Mouse (Mus musculus) adrenal gland, adult 8-10 months (tissue): ENCODE measurements around the gene Zglp1. TPM values are rescaled to one million over a fixed set of nuclear protein-coding genes. Genes with fewer than 3 reads are reported as not detected.
"Not testable (repeated sequence)": the region's sequence is repeated elsewhere in the genome, so short reads cannot be mapped to it uniquely, and the experiment has no call there.

Experiments used
- DNase-seq: peaks from one replicate; pipeline ENCODE4 v3.0.0; 2022
- total RNA-seq, 4 experiments: library from RNA; stranded (reverse); gene quantifications; 2 replicates each; pipeline ENCODE4 v1.2.4; 2022

Zglp1 gene
- total RNA-seq, 4 experiments from 2014 or later: 0.70 TPM; not detected in 3

DNA sequence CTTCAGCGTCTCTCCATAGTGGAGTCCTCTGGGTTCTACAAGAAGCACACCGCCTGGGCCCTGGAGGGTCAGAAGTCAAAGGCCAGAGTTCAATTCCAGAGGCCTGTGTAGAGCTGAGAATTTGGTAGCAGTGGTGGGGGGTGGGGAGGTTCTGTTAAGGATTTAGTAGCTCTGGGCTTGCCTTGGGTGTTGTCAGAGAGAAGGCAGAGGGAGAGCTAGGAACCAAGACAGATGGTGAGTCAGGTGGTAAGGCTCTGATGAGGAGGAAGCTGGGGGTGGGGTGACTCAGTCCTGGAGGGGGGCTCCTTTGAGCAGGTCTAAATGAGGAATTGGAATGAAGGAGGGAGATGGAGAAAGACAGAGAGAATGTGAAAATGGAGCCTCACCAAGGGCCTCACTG, 4.0 kb downstream of the Zglp1 start:
- DNase-seq: no peak

DNA sequence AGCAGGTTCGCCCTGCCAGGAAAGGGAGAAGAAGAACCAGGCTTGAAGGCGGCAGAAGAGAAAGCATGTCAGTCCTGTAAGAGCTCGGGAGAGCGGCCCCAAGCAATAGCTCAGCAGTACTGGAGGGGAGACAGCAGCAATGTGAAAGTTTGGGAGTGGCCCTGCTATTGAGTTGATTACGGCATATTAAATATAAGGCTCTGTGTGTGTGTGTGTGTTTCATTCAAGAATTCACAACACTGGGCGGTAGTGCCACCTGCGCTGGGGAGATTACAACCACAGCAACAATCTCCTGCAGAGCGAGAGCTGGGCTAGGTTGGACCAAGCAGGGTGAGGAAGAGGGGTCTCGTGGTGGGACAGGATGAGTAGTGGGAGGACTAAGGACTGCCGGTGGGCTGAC, 15.3 kb downstream of the Zglp1 start:
- no peak for DNase-seq

DNA sequence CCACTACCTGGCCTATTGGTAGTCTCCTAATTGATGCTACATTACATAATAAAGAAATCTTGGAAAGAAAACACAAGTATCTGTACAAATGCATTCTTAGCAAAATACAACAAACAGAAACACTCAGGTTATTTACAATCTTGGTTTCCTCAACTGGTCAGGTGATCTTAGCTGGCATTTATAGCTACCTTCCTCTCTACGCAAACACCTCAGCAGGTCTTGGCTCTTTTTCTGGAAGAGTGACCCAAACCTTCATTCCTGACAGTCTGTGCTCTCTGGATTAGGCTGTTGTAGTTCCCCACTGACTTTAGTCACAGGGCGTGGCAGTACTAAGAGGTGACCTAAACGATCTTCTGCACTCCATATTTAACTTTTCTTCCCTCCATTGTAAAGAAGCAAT, 21.7 kb downstream of the Zglp1 start:
- no peak for DNase-seq

DNA sequence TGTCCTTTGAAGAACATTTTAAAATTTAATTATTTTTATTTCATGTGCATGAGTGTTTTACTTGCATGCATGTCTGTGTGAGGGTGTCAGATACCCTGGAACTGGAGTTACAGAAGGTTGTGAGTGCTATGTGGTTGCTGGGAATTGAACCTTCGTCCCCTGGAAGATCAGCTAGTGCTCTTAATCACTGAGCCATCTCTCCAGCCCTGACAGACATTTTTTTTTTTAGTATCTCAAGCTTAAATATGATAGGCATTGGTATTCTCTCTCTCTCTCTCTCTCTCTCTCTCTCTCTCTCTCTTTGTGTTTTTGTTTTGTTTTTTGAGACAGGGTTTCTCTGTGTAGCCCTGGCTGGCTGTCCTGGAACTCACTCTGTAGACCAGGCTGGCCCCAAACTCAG, 22.1 kb downstream of the Zglp1 start:
- DNase-seq: not testable (repeated sequence)

DNA sequence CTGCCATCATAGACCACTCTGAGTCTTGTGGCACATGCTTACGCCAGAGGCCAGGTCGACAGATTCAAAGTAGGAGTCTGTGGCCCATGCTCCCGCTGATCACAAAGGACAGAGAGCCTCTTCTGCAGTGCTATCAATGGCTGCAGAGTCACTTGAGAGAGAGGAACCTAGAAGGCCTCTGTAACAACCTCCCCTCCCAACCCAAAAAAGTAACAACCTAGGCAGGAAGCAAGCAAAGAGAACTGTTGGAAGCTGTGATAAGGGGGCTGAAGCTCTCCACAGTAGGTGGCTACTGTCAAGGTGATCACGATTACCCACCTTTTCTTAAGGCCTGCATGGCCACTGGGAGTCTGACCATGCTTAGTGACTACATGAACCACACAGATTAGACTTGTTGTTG, 23.3 kb downstream of the Zglp1 start:
- no peak for DNase-seq

DNA sequence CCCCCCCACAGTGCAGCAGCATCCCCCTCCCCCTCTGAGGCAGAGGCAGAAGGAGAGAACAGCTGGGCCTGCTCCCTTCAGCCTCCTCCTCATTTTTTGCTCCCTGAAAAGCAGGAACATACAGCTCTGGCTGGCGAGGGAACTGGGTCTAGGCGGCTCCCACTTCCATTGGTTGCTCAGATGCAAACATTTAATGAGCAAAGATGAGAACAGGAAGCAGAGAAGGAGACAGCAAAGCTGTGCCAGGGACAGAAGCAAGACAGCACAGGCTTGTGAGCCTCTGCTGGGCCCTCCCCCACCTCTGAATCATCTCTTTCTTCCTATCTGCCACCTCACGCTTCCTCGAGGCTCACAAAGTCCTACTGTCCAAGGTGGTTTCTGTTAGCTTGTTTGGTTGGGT, 25.6 kb downstream of the Zglp1 start:
- no peak for DNase-seq

DNA sequence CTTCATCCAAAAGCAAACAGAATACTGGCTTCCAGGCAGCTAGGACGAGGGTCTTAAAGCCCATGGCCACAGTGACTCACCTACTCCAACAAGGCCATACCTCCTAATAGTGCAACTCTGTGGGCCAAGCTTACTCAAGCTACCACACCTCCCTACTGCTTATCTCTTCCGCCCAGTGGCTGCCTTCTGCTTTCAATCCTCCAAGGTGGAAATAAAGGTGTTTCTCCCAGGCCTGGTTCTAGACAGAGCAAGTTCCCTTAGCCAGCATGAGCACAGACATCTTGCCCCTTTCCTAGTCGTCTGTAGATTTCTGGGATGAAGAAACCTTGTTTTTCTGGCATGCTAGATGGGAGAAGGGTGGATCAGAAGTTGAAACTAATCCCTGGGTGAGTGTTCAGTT, 27.1 kb downstream of the Zglp1 start:
- DNase-seq: no peak

DNA sequence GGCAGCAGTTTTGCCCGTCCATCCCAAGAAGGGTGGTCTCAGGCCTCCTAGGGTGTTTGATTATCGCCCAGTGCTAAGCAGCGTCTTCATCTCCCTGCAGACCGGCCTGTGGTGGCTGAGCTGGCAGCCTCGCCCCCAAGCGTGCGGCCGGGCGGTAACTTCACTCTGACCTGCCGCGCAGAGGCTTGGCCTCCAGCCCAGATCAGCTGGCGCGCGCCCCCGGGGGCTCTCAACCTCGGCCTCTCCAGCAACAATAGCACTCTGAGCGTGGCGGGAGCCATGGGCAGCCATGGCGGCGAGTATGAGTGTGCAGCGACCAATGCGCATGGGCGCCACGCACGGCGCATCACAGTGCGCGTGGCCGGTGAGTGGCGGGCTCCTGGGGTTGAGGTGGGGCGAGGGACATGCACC, 29.4 kb downstream of the Zglp1 start:
- no peak for DNase-seq

DNA sequence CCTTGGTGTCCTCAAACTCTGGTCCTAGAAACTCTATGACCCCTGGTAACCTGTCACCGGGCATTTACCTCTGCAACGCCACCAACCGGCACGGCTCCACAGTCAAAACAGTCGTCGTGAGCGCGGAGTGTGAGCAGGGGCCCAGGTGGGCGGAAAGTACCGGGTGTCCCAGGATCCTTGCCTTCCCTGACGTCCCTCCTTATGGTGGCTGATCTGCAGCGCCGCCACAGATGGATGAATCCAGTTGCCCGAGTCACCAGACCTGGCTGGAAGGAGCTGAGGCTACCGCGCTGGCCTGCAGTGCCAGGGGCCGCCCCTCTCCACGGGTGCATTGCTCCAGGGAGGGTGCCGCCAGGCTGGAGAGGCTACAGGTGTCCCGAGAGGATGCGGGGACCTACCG, 30.2 kb downstream of the Zglp1 start:
- DNase-seq: no peak

DNA sequence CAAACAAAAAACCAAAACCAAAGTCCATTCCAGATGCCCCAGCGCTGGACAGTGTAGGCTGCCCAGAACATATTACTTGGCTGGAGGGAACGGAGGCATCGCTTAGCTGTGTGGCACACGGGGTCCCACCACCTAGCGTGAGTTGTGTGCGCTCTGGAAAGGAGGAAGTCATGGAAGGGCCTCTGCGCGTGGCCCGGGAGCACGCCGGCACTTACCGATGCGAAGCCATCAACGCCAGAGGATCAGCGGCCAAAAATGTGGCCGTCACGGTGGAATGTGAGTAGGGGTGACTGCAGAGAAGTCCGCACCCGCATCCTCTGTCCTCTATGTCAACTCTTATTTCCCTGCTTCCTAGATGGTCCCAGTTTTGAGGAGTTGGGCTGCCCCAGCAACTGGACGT, 30.7 kb downstream of the Zglp1 start:
- no peak for DNase-seq

DNA sequence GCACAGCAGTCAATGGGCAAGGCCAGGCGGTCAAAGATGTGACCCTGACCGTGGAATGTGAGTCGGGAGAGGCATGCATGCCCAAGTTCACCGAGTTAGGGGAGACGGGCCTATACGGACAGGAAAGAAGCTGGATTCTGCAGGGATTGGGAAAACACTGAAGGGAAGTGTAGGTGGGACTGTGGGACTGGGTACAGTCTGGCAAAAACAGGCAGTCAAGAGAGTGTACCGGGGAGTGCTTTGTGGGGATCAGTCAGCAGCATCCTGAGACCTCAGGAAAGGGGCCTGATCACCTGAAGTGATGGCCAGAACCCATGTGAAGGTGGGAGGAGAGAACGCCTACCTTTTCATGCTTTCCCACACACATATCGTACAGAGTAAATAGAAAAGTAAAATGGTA, 31.3 kb downstream of the Zglp1 start:
- no peak for DNase-seq

DNA sequence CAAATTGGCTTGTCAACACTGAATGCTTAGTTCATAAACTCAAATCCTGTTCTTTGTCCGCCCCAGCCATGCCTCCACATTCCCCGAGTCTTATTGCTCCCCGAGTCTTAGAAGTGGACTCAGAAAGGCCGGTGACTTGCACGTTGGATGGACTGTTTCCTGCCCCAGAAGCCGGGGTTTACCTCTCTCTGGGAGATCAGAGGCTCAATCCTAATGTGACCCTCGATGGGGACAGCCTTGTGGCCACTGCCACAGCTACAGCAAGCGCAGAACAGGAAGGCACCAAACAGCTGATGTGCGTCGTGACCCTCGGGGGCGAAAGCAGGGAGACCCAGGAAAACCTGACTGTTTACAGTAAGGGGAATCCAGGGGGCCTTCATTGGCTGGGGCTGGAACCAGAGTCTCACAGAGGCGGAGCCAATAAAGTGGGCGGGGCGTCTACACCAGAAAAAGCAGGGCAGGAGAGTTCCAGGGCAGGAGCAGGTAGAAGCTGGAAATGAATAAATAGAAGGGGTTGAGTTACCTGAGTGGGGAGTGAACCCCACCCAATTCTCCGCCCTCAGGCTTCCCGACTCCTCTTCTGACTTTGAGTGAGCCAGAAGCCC, 32.3 kb downstream of the Zglp1 start:
- DNase-seq: no peak

DNA sequence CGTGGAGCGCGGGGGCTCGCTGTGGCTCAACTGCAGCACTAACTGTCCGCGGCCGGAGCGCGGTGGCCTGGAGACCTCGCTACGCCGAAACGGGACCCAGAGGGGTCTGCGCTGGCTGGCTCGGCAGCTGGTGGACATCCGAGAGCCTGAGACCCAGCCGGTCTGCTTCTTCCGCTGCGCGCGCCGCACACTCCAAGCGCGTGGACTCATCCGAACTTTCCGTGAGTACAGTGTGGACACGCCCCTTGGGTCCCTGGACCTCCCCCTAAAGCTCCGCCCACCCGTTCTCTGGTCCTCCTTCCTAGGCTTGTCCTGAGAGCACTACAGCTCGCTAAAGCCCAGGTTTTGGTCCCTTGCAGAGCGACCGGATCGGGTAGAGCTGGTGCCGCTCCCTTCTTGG, 33.8 kb downstream of the Zglp1 start:
- DNase-seq: peak; percentile 83

DNA sequence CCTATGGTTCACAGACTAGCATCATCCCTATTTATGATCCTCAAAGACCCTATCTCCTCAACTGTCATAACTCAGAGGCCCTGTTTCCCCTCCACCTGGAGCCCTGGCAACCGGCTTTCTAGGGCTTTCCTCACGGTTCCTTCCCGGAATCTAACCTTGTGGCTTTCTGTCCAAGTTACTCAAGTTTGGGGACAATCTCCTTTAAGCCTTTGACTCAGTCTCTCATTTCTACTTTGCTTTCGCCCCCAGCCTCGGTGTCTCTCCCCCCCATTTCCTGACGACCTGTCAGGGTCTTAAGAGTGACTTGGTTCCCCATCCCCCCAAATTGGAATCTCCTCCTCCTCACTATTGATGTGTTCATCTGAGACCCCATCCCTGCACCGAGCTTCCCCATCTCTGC, 34.4 kb downstream of the Zglp1 start:
- DNase-seq: no peak

DNA sequence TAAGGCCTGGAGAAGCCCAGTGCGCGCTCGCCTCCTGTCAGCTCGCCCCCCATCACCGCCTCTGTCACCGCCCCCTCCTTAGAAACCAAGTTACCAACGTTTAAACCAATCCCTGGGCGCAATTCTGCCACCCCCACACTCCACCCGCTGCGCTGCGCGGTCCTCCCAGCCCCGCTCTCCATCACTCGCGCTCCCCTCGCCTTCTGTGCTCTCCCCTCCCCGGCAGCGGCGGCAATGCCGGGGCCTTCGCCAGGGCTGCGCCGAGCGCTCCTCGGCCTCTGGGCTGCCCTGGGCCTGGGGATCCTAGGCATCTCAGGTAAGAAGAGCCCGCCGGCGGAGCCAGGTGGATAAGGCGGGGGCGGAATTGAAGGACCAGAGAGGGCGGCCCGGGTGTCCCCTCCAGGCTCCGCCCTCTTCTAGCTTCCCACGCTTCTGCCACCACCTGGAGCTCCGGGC, 35.0 kb downstream of the Zglp1 start, which contains the start of gene Icam5:
Icam5 (plus strand) TSS at position 178 of the 456 bp plus-strand sequence.
- no peak for DNase-seq

DNA sequence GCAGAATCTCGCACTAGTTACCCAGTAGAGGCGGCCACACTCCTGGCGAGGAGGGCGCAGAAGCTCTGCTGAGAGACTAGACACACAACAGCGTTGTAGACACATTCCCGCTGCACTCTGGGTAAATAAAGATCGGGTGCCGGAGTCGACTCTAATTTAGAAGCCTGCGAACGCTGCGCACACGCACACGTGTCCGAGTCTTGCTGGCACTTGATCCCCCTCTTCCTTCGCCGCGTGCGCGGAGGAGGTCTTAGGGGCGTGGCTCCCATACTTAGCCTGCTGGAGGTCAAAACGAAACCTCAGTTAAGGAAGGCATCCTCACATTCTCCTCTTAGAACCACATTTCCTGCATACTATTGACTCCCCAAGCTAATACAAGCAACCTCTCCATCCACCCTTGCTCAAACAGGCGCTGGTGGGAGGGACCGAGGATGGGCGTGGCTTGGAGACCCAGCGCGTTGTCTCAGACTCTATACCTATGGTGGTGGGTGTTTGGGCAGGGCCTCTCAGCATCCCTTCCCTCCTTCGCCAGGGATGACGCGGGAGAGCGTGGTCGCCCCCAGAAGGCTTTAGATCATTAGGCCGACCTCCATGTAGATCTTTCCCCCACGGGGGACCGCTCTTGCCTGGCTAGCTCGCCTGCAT, 35.5 kb downstream of the Zglp1 start:
- peak; percentile 62 for DNase-seq

DNA sequence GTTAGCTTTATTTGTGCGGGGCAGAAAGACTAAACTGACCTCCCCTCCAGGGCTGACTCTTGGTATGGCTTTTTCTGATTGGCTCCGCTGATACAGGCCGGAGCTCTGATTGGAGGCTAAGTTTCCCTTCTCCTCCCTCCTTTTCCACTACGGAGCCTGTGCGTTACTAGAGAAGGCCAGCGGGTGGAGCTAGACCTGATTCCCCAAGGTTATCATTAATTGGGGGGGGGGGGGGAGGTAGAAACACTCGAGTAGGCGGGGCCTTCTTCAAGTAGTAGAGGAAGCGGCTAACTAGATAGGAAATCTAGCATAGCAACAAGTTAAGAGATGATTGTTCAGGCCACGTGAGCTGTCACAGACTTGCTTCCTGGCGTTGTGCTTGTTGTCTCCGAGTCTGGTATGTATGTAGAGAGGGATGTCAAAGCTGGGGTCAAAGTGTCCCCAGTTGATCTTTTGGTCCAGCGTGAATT, 36.1 kb downstream of the Zglp1 start:
- DNase-seq: peak; percentile 87

DNA sequence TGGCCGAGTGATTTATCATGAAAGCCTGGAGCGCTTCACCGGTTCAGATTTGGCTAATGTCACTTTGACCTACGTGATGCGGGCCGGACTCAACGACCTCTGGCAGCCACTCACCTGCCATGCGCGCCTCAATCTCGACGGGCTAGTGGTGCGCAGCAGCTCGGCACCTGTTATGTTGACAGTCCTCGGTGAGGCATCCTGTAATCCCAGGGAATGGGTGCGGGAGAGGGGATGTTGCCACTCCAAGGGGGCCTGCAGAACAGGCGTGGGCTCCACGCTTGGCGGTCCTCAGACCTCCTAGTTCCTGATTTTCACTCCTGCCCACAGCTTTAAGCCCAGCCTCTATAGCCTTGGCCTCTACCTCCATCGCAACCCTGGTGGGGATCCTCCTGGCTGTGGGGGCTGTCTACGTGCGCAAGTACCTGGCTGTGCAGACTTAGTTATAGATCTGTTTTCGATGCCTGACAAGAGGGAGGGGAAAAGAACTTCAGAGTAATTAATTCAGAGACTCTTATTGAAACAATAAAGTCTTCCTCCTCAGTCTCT, 36.8 kb downstream of the Zglp1 start:
- no peak for DNase-seq

DNA sequence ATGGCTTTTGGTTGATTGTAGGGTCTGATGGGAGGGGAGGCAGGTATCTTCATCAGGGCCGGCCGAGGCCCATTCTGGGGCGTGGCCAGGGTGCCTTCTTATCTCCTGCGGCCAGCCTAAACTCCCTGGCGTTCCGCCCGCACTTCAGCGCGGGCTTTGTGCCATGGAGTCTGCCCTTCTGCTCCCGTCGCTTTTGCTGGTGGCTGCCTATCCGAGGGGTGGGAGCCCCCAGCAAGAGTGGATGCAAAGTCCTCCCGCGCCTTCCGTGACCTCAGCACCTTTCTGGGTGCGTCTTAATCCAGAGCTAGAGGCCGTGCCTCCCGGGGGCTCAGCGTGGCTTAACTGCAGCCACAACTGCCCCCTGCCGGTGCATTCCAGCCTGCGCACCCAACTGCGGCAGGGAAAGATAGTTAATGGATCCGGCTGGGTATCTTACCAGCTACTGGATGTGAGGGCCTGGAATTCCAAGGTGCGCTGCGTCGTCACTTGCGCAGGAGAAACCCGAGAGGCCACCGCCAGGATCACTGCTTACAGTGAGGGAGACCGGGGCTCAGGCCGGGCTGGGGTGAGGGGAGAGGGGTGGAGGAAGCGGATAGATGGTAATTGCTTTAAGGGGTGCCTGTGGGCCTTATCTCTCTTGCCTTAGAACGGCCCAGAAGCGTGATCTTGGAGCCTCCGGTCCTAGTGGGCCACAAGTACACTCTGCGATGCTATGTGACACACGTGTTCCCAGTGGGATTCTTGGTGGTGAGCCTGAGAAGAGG, 37.4 kb downstream of the Zglp1 start, which contains the start of gene Icam4:
Icam4 (plus strand) TSS at position 83 of the 764 bp plus-strand sequence.
- DNase-seq: peak; percentile 75

DNA sequence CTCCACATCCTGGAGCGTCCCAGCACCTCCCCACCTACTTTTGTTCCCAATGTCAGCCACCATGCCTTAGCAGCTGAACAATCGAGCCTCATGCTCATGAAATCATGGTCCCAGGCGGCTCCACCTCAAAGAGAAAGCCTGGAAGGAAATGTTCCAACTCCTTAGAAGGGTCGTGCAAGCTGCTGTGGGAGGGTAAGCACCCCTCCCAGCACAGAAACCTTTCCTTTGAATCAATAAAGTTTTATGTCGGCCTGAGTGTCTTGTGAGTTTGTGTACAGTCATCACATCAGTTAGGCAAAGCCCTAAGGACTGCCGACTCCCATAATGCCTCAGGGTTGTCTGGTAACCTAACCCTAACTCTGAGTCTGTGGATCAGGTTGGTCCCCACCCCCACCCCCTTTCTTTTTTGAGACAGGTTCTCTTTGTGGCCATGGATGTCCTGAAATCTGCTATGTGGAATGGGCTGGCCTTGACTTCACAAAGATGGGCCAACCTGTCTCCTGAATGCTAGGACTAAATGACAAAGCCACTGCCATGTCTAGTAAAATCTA, 38.3 kb downstream of the Zglp1 start:
- DNase-seq: no peak

DNA sequence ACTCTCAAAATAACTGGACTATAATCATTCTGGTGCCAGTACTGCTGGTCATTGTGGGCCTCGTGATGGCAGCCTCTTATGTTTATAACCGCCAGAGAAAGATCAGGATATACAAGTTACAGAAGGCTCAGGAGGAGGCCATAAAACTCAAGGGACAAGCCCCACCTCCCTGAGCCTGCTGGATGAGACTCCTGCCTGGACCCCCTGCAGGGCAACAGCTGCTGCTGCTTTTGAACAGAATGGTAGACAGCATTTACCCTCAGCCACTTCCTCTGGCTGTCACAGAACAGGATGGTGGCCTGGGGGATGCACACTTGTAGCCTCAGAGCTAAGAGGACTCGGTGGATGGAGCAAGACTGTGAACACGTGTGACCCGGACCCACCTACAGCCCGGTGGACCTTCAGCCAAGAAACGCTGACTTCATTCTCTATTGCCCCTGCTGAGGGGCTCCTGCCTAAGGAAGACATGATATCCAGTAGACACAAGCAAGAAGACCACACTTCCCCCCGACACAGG, 39.1 kb downstream of the Zglp1 start:
- DNase-seq: no peak

DNA sequence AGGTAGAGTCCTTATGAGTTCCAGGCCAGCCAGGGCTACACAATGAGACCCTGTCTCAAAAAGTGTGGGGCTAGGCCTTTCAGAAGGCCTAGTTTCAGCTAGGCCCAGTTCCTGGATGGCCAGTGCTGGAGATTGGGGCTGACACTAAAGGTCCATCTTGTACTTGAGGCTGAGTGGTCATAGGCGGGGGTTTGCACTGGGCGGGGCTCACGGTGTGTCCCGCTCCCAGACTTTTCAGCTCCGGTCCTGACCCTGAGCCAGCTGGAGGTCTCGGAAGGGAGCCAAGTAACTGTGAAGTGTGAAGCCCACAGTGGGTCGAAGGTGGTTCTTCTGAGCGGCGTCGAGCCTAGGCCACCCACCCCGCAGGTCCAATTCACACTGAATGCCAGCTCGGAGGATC, 40.0 kb downstream of the Zglp1 start:
- DNase-seq: no peak
